Mouse (Mus musculus): ENCODE measurements around the gene Setdb1.
A peak's percentile ranks its signal among the peaks of the same experiment; 100 is the strongest.
"Not testable (repeated sequence)": the region's sequence is repeated elsewhere in the genome, so short reads cannot be mapped to it uniquely, and the experiment has no call there.

Setdb1 gene

DNA sequence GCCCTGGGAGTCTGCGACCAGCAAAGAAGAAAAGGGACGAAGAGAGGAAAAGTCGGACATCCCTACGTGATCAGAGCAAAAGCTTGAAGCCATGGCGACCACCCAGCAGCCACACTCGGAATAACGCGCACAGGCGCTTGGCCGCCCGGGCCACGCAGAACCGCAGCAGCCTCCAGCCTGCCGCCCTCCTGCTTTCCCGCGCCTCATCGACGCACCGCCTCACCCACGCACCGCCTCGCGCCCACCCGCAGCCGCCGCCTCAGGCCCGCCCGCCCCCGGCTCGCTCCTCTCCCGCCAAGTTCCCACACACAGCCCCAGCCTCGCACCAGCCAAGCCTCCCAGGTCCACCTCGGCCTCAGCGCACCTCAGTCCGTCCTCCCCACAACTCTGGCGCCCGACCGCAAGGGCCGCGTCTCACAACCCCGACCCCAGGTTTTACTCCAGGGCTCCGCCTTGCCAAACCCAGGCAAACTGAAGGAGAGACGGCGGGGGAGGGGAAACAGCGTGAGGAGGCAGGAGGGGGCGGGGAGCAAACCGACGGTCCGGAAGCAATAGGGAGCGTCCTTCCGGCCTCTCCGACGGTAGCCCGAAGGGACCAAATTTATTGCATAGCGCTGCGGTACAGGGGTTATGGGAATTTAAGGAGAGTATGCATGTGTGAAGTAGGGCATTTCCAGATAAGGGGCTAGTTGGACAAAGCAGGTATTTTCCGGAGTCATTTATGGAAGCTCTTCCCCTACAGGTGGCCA is at the start of gene Setdb1:
Gene Setdb1, minus strand, starts transcription at position 502 of the 749 bp plus-strand sequence.
- peak; percentile 92 for DNase-seq

DNA sequence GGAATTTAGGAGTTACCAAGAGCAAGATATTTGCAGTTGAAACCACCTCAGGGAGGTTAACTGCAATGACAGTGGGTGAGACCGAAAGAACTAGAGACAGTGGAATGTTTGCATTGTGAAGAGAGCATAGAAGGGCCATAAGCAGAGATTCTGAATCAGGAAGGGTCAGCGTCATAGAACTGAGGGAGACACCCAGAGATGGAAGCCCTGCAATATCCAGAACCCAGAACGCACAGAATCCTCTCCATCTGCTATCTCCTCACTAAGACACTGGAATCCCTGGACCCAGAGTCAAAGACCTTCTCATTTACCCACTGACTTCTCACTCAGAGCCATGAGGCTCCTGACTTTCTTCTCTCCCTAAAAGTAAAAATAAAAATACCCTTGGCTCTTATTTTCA is 45.7 kb upstream of the Setdb1 start, which contains the start of gene 4930558C23Rik:
Gene 4930558C23Rik, minus strand, starts transcription at position 101 of the 400 bp plus-strand sequence.
- no peak for DNase-seq

DNA sequence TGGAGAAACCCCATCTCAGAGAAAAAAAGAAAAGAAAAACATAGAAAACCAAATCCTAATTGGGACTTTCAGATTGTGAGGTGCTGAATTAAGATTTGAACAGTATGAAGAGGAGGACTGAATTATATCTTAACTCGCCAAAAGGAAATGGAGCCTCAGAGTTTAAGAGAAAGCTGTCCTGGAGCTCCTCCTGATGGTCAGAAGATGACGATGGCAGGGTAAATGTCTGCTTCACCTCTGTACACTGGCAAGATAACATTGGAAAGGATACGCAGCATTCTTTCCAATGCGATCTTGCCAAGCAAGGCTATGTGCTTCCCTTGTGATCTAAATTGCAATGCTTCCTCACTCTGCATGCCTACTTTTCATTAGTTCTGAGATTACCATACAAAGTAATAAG is 37.4 kb upstream of the Setdb1 start:
- no peak for DNase-seq

DNA sequence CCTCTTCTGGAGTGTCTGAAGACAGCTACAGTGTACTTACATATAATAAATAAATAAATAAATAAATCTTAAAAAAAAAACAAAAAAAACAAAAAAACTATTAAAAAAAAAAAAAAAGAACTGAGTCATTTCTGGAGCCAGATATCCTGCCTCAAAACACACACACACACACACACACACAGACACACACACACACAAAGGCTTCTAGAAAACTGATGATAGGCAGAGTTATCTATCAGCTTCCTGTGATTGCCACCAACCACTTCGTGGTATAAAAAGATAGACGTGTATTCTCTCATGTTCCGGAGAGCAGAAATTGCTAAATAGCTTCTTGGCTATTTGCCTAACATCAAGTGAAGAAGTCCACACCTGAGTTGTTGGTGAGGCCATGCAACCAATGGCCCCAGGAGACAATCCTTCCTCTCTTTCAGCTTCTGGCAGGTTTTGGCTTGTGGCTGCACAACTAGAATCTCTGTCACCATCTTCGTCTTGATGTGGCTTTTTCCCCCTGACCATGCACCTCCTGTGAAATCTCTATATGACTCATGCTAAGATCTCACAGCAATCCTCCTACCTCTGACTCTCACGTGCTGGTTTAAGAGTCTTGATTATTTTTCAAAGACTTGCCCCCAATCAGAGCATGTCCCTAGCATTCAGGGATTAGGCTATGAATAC is 28.5 kb upstream of the Setdb1 start:
- DNase-seq = no peak

DNA sequence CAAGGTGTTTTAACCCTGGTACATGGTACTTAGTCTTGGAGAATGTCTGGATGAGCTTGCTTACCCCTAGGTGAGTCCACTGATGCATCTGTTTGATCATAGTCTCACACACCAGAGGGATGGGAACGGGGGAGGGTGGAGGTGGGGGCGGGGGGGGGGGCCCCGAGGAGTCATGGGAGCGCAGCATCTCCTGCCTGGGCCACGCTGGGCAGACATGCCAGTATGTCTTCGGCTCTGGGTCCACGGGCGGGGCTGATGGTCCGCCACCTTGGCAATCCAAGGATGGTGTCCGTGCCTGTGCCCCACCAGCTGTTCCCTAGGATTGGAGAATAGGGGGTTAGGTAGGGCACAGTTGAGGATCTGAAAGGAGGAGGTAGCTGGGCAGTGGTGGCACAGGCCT is 16.2 kb upstream of the Setdb1 start:
- DNase-seq = no peak

DNA sequence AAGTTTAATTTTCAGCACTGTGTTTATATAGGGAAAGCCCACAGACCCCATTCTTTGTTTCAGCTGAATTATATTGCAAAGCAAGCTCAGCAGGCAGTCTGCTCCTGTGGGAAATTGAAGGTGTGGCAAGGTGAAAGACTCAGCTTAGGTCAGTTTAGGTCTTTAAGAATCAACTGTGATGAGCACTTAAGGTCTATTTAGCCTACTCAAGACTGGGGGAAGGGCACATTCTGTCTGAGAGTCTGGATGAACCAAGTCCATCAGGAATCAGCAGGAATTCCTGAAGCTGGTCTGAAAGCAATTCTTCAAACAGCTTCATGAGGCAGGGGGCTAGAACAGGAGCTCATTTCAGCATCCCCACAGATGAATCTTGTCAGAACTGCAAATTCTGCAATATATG is 13.1 kb upstream of the Setdb1 start:
- DNase-seq = no peak

DNA sequence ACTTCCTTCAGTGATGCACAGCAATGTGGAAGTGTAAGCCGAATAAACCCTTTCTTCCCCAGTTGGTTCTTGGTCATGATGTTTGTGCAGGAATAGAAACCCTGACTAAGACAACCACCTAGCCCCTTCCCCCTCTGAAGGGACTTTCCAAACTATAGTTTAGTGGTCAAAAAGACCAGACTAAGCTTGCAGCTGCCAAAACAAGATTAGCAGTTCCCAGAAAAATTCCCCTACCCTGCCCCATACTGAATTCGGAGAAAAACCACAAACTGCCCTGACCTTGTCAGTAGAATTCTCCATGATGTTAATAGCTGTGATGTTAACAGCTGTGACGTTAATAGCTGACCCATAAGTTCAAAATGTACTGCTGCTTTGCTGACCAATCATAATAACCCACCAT is 3.3 kb upstream of the Setdb1 start:
- not testable (repeated sequence) for DNase-seq

DNA sequence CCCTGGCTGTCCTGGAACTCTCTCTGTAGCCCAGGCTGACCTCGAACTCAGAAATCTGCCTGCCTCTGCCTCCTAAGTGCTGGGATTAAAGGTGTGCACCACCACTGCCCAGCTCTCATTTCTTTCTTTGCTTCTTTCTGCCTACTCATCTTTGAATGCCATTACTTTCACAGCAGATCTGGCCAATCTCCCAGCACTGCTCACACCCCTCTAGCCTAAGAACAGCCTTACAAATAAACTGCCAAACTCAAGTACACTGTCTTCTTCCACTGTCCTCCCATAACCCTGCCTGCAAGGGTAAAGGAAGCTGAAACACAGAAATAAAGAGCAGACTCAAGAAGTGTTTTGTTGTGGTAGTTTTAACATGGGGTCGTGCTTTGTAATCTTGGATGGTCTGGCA is 744 bp upstream of the Setdb1 start:
- DNase-seq = no peak

DNA sequence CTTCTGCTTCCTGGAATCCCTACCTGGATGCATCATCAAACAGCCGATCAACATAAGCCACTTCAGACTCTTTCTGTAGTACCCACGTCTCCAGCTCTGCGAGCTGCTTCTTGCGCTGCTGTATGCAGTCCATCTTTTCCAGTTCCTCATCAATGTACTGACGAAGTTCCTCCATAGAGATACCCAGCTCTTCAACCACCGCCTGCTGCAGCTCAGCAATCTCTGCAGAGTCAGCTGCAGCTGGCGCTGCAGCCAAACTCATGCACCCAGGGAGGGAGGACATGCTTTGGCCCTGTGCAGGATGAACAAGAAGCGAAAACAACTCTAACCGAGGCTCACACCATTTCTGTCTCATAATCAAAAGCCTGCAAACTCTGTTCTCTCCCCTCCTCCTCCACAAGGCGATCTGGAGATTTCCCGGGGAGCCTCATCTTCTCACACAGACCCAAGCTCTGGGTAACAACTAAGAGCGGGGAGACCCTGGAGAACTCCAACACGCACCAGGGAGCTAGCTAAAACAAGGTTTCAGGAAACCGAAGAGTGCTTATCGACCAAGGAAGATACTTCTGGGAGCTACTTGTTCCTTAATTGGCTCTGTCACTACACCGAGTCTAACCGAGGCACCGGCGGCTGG is 974 bp downstream of the Setdb1 start:
- not testable (repeated sequence) for DNase-seq

DNA sequence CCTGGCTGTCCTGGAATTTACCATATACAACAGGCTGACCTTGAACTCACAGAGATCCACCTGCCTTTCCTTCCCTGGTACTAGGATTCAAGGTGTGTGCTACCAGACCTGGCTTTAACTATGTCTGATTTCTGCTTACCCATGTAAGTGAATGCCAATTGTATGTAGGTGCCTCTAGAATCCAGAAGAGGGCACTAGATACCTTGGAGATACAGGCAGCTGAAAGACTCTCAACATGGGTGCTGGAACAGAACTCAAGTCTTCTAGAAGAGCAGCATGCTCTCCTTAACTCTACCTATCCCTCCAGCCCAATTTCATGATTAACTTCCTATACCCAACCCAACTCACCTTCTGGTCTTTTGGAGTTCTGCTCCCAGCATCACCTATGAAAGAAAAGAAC is 7.5 kb downstream of the Setdb1 start:
- DNase-seq = no peak

DNA sequence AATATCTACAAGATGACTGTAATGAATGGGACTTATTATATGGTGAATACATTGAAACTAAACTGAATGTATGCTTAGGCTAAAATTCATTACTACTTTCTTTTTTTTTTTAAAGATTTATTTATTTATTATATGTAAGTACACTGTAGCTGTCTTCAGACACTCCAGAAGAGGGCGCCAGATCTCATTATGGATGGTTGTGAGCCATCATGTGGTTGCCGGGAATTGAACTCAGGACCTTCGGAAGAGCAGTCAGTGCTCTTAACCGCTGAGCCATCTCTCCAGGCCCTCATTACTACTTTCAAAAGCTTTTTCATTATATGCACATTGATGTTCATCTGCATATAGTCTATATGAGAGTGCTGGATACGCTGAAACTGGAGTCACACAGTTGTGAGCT is 8.7 kb downstream of the Setdb1 start:
- DNase-seq = not testable (repeated sequence)

DNA sequence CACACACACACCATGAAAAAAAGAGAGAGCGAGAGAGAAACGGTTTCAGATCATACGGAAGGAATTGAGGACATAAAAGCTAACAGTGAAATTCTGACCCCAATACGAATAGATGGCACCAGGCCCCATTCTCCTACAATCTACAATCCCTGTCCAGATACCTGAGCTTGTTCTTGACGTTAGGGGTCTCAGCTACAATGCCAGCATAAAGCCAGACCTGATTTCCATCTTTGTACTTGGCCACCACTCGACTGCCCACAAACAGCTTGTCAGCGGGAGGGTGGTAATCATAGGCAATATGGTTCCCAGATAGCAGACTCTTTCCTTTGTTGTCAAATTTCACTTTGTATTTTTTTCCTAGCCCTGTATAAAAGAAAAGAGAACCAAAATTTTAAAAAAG is 10.5 kb downstream of the Setdb1 start:
- DNase-seq = no peak

DNA sequence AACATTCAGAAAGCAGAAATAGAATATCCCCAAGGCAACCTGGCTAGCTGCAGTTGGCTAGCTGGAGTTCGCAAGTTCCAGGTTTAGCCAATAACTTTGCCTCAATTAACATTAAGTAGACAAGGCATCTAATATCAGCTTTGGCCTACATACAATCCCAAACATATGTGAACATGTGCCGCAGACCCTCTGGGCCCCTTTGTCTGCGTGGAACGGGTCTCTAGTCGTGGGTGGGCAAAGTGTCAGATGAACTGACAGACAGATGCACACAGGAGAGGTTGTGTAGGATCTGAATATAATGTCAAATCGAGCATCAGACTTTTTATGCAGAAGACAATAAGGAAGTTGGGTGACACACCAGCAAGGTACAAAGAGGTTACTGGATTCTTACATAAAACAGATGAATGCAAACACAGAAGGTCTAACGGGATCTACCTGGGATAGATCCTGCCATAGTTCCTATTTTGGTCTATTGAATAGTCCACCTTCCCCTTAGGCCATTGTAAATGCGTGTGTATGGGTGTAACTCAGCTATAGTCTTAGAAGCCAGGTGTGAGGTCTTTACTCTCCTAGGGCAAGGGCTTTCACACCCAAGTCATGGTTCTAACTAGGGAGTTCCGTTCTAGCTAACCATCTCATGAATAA is 13.5 kb downstream of the Setdb1 start:
- DNase-seq = not testable (repeated sequence)

DNA sequence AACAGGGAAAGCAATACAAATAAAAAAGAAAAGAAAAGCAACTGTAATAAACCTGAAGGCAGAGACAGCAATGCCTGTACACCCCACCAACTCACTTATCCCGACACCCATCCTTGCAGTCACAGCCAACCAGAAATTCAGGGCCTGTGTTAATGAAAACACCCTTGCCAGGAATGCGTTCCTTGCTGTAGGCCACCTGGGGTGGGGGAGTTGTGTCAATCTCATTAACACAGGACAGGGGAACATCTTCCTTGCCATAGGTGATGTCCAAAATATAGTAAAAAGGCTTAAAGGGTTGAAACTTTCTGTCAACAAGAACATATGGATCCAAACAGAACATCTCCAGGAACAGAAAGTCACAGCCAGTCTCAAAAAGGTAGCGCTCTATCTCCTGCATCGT is 18.8 kb downstream of the Setdb1 start:
- DNase-seq = no peak

DNA sequence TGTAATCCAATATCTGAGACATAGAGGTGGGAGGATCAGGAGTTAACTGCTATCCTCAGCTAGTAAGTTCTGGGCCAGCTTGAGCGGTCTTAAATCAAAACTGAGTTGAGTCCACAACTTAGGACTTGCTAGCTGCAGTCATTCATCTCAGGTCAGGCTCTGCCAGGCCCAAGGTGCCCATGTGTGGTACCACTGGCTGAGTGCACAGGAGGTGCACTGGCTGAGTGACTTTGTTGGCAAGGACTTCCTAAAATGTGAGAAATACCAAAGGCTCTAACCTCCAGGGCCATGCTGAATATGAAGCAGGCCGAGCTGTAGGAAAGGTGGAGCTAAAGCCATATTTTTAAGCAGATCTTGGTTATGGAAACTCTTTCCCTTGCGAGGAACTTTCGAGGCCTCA is 19.7 kb downstream of the Setdb1 start:
- DNase-seq = no peak

DNA sequence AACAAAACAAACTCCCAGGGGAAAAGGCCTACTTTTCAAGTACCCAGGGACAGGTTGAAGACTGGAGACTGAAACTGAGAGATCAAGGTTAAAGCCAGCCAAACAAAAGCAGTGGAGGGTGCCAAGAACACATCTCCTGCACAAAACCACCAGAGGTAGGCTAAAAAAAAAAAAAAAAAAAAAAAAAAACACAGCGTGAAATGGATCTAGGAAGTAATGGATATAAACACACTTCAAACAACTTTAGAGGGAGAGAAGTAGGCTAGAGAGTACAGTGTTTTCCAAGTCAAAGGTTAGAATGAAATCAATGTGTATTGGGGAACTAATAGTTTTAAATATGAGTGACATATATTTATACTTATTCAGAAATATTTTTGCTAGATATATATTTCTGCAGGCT is 25.5 kb downstream of the Setdb1 start:
- no peak for DNase-seq

DNA sequence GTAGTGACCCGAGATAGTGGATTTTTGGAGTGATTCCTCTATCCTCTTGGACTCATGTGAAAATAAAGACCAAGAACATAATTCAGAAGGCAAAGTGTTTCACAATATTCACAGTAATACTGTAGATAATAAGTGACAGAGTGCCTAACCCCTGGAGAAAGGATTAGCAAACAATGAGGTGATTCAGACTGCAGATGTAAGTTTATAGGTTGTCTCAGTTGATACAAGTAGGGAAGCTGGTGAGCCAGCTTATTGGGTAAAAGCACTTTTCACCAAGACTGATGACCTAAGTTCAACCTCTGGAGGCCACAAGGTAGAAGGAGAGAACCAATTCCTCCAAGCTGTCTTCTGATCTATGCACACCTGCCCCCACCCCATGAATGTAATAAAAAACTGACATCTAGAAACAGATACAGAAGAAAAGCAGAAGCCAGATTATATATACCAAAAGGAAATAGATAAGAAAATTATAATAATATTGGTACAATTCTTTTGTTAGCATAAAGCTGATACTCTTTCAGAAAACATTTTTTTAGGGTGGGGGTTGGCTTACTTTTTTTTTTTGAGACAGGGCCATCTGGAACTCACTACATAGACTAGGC is 28.1 kb downstream of the Setdb1 start:
- DNase-seq = no peak

DNA sequence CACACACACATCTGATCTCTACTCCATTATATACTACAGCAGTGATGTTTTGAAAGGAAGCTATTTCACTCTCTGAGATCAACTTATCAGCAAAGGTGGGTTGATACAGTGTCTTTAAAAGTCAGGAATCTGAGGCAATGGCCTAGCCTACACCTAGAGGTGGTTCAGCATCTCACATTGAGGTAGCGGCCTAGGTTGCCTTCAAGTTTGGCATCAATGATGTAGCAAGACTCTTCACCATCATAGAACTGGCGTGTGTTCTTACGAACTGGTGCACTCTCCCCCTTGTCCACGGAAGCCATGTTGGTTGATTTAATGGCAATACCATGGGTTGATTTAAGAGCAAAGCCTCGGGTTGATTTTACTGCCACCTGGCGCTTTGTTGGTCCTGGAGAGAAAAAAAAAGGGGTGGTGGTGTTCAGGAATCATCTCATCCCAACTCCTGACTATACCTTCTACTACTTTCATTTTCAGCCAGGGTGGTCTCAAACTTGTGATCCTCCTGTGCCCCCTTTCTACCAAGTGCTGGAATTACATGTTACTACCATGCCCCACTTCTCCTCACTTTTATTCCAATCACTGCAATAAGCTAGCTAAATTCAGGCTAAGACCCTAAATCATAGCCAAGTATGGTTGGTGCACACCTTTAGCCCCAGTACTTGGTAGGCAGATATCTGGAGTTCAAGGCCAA is 32.4 kb downstream of the Setdb1 start:
- DNase-seq = no peak

DNA sequence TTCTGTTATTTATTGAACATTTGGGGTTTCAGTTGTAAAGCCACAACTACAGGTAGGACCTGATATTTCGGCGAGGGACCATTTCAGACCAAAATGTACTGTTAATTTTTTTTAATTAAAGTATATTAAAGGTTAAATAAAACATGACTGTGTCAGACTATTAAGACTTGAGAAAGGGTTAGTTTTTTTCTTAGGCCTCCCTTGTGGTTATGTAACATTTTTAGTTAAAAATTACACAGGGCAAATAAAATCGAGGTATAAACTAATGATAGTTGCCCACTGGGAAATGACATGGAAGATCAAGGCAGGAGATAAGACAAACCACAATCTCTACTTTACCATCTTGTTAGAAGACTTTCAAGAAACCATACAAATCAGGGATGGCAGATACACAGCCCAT is 33.6 kb downstream of the Setdb1 start:
- DNase-seq = no peak

DNA sequence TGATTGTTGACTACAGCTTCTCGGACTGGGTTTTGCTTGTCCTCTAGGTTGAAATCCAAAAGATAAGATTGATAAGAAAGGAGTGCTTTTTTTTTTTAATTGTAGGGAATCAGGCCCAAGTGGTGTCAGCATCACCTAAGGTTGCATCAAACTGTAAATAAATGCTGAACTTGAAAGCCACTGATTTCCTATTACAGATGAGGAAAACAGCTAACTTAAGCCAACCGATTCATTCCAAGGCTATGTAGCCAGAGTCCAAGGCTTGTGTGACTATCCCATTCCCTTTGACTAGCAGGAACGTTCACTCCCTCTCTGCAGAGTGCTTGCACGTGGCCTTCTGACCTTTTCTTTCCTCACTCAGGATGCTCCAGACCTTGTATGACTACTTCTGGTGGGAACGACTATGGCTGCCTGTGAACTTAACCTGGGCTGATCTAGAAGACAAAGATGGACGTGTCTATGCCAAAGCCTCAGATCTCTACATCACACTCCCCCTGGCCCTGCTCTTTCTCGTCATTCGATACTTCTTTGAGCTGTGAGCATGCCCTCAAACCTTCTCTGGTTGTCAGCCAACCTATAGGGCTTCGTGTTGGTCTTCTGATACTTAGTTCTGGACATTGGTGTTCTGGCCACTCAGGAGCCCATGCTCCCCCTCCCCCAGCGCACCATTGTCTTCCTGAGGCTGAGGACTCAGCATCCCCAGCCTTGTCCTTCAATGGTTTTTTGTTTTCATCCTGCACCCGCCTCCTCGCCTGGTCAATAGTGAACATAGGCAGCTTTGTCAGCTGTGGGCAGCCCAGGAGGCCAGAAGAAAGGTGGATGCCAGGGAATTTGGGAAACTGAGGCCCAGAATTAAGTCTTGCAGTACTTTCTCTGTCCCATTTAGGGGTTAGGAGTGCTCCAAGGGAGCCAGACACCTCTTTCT is 37.0 kb downstream of the Setdb1 start:
- DNase-seq = no peak

DNA sequence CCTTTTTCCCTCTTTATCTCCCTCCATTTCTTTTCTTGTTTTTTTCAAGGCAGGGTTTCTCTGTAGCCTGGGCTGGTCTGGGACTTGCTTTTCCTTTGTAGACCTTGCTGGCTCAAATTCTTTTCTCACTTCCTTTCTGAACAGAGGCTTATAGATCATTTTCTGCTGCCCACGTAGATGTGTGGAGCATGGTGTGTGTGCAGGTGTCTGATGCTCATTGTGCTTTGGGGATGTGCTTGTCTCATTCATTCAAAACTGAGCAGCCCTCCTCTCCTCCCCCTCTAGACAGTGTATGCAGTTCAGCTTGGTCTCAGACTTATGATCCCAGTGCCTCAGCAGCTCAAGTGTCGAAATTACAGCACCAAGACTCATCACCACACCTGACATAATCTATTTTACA is 37.9 kb downstream of the Setdb1 start:
- DNase-seq = no peak

Measured in cerebellum, adult 11-12 months (tissue).